Mouse (Mus musculus): ENCODE data around the gene Shq1. TPM values are rescaled to one million over a fixed set of nuclear protein-coding genes. Genes with fewer than 3 reads are reported as not detected.

Gene Shq1
- polyA plus RNA-seq, 1 experiment from 2014 or later, result 8.1 TPM

DNA sequence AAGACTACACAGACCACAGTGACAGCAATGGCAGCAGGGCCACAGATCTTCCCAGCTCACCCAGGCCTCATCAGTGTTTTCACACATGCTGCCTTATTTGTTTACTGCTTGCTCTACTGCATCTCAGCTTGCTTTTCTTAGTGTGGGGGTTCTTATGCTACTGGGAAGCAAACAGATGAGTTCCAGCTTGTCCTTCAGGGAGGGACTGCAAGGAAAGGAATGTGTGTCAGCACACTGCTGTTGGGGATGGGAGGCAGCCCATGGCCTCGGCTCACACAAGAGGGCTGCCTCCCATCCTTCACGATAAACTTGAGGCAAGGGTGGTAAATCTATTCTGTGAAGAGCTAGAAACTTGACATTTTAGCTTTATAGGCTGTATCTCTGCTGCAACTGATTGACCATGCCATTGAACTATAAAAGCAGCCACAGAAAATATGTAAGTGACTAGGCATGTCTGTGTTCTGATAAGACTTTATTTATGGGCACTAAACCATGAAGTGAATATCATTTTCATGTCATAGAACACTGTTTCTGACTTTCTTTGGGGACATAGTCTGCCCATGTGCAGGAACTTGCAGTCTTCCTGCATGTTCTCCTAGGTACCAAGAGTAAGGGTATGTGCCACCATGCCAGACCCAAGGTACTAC, 48.0 kb downstream of the Shq1 start:
- H3K4me2 ChIP-seq (ENCODE audit: low read depth, low read length), result no peak overlapping the region
- peak overlapping the region; percentile 83 for H3K27ac ChIP-seq (ENCODE audit: low read length)
- no peaks in the 10 kb centered on the region for H3K9me3 ChIP-seq (replicated peaks; ENCODE audit: control insufficient read depth, low read length)
- peak; percentile 36; the same call in 1 of the 2 replicates for ATAC-seq (ENCODE audit: low read depth)
- H3K36me3 ChIP-seq (ENCODE audit: control insufficient read depth, insufficient read depth), result no peaks in the 10 kb centered on the region; the same call in 1 of the 2 replicates
- 47% methylated on average over 2 of the region's 2 CpGs for WGBS (ENCODE audit: insufficient replicate concordance)
- H3K9ac ChIP-seq (ENCODE audit: low read depth, low read length), result peak overlapping the region; percentile 4; the same call in 1 of the 2 replicates
- H3K4me3 ChIP-seq (ENCODE audit: low read depth, low read length), result no peak overlapping the region
- H3K27me3 ChIP-seq (ENCODE audit: control insufficient read depth, insufficient read depth, low read depth, low read length), result no peaks in the 10 kb centered on the region
- peaks cover 13% of the 10 kb centered on the region for H3K4me1 ChIP-seq (ENCODE audit: control insufficient read depth, low read depth, low read length)

DNA sequence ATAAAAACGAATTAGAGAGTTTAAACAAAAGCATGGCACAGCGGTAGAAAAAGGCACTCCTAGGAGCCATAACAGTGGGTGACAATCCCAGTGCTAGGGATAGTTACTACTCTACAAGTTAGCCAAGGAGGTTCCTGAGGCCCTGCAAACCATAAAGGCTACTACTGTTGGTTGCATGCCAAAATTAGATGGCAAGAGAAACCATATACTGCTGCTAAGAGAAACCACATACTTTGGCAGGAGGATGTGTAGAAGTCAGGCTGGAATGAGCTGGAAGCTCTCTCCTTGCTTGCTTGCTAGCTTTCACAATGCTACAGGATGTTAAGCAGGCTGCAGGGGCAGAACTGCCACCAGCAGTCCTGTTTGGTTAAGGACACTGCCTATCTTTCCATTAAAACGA, 50.5 kb downstream of the Shq1 start:
- Histone ChIP-seq H3K9me3 (replicated peaks; ENCODE audit: control insufficient read depth, low read length) (no peaks in the 10 kb centered on the region), H3K9ac (ENCODE audit: low read depth, low read length) (no peak overlapping the region), H3K4me2 (ENCODE audit: low read depth, low read length) (no peak overlapping the region), H3K4me3 (ENCODE audit: low read depth, low read length) (no peak overlapping the region), H3K27me3 (ENCODE audit: control insufficient read depth, insufficient read depth, low read depth, low read length) (no peaks in the 10 kb centered on the region), H3K27ac (ENCODE audit: low read length) (no peak overlapping the region), H3K4me1 (ENCODE audit: control insufficient read depth, low read depth, low read length) (peaks cover 12% of the 10 kb centered on the region), H3K36me3 (ENCODE audit: control insufficient read depth, insufficient read depth) (no peaks in the 10 kb centered on the region)
- 77% methylated on average over 3 of the region's 3 CpGs for WGBS (ENCODE audit: insufficient replicate concordance)
- no peak for ATAC-seq (ENCODE audit: low read depth)

DNA sequence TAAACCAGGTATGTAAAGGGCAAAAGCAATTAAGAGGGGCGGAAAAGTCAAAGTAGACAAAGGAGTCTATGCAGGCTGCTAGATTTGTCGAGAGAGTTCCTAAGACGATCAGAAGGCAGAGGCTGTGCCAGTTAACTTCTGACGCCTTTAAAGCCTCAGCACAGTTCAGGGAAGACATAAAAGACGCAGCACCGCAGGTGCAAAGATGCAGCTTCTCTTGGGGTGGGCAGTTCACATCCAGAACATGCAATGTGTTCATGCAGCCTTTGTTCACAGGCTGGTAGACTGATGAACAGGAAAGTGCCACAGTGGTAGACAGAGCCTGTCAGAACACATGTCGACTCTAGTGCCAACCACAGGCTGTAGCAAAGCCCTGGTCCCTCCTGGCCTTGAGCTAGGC, 51.6 kb downstream of the Shq1 start:
- H3K36me3 ChIP-seq (ENCODE audit: control insufficient read depth, insufficient read depth), result no peaks in the 10 kb centered on the region
- no peak overlapping the region for H3K27ac ChIP-seq (ENCODE audit: low read length)
- ATAC-seq (ENCODE audit: low read depth), result no peak
- H3K4me2 ChIP-seq (ENCODE audit: low read depth, low read length), result no peak overlapping the region
- H3K9ac ChIP-seq (ENCODE audit: low read depth, low read length), result no peak overlapping the region
- peaks cover 12% of the 10 kb centered on the region for H3K4me1 ChIP-seq (ENCODE audit: control insufficient read depth, low read depth, low read length)
- no peak overlapping the region for H3K4me3 ChIP-seq (ENCODE audit: low read depth, low read length)
- H3K27me3 ChIP-seq (ENCODE audit: control insufficient read depth, insufficient read depth, low read depth, low read length), result no peaks in the 10 kb centered on the region
- no peaks in the 10 kb centered on the region for H3K9me3 ChIP-seq (replicated peaks; ENCODE audit: control insufficient read depth, low read length)
- WGBS (ENCODE audit: insufficient replicate concordance), result 81% methylated on average over 7 of the region's 7 CpGs

DNA sequence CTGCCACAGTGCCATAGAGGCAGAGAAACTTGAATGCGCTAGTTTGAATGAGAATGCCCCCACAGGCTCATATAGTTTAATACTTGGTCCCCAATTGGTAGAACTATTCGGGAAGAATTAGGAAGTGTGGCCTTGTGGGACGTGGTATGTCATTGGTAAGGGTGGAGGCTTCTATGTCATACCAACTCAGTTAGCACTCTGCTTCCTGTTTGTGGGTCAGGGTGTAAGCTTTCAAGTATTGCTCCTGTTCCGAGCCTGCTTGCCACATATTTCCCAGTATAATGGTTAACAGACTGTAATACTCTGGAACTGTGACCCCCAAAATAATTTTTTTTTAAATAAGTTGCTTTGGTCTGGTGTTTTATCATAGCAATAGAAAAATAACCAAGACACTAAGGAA, 54.8 kb downstream of the Shq1 start:
- no peak overlapping the region for H3K4me2 ChIP-seq (ENCODE audit: low read depth, low read length)
- ATAC-seq (ENCODE audit: low read depth), result peak; percentile 35; the same call in 1 of the 2 replicates
- no peaks in the 10 kb centered on the region for H3K9me3 ChIP-seq (replicated peaks; ENCODE audit: control insufficient read depth, low read length)

DNA sequence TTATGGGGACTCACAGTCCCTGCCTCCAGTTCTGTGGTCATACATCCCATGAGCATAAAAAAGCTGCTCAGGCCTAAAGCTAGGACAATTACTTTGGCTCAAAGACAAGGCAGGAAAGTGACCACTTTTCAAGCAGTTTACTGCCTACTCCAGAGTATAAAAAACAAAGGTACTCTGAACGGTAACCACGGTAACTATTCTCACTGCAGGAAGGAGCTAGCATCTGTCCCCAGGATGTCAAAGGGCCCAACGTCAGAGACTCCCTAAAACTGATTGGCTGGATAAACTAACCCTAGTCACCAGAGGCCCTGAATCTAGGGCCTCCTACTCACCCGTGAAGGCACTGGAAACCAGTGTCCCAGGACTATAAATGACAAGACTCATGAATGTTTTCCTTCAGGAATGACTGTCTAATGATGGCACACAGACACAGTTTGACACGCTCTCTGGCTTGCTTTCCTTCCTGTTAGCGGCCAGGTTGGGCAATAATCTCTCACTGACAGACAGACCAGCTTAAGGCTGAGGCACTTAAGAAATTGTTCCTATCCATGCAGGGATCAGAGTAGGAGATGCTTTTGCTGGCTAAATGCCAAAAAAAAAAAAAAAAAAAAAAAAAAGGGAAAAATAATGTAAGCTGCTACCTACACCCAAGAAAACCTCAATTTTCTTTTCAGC, 57.2 kb downstream of the Shq1 start:
- Histone ChIP-seq H3K9me3 (replicated peaks; ENCODE audit: control insufficient read depth, low read length) (no peaks in the 10 kb centered on the region), H3K36me3 (ENCODE audit: control insufficient read depth, insufficient read depth) (no peaks in the 10 kb centered on the region), H3K27ac (ENCODE audit: low read length) (no peak overlapping the region), H3K4me3 (ENCODE audit: low read depth, low read length) (no peak overlapping the region), H3K9ac (ENCODE audit: low read depth, low read length) (no peak overlapping the region), H3K4me2 (ENCODE audit: low read depth, low read length) (no peak overlapping the region), H3K4me1 (ENCODE audit: control insufficient read depth, low read depth, low read length) (no peaks in the 10 kb centered on the region; the same call in 1 of the 2 replicates), H3K27me3 (ENCODE audit: control insufficient read depth, insufficient read depth, low read depth, low read length) (no peaks in the 10 kb centered on the region)
- ATAC-seq (ENCODE audit: low read depth), result no peak
- 67% methylated on average over 6 of the region's 6 CpGs for WGBS (ENCODE audit: insufficient replicate concordance)

More for the DNA sequence above, 54.8 kb downstream of the Shq1 start:
- WGBS (ENCODE audit: insufficient replicate concordance), result 57% methylated on average over 4 of the region's 4 CpGs
- Histone ChIP-seq H3K4me1 (ENCODE audit: control insufficient read depth, low read depth, low read length) (no peaks in the 10 kb centered on the region; the same call in 1 of the 2 replicates), H3K36me3 (ENCODE audit: control insufficient read depth, insufficient read depth) (no peaks in the 10 kb centered on the region), H3K4me3 (ENCODE audit: low read depth, low read length) (no peak overlapping the region), H3K27ac (ENCODE audit: low read length) (no peak overlapping the region), H3K9ac (ENCODE audit: low read depth, low read length) (no peak overlapping the region), H3K27me3 (ENCODE audit: control insufficient read depth, insufficient read depth, low read depth, low read length) (no peaks in the 10 kb centered on the region)

DNA sequence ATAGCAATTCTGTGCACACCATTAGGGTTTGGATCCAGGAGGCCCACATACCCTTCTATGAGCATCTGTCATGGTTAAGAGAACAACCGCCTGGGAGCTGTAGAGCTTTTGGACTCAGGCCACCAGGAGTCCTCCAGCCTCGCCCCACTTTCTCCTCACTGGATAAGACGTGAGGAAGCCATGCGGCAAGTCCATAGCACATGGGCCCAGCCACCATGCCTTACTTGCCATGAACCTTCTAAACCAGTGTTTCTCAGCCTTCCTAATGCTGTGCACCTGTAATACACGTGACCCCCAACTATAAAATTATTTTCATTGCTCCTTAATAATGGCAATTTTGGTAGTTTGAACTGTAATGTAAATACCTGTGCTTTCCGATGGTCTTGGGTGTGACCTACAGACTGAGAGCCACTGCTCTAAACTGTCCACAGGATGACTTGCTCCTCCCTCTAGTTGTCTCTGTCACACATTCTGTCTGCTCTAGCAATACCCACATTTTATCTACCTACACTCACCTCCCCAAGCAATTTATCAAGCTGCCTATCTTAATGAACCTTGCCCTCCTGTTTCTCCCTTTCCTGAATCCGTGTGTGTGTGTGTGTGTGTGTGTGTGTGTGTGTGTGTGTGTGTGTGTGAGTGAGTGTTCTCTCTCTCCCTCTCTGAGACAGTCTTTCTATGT, 59.9 kb downstream of the Shq1 start:
- Histone ChIP-seq H3K9me3 (replicated peaks; ENCODE audit: control insufficient read depth, low read length) (no peaks in the 10 kb centered on the region), H3K27me3 (ENCODE audit: control insufficient read depth, insufficient read depth, low read depth, low read length) (no peaks in the 10 kb centered on the region), H3K4me1 (ENCODE audit: control insufficient read depth, low read depth, low read length) (no peaks in the 10 kb centered on the region), H3K4me2 (ENCODE audit: low read depth, low read length) (no peak overlapping the region), H3K36me3 (ENCODE audit: control insufficient read depth, insufficient read depth) (no peaks in the 10 kb centered on the region), H3K4me3 (ENCODE audit: low read depth, low read length) (no peak overlapping the region), H3K9ac (ENCODE audit: low read depth, low read length) (no peak overlapping the region), H3K27ac (ENCODE audit: low read length) (0 out of 2 replicates have a peak overlapping the region, but pooled peaks have one; percentile 22)
- ATAC-seq (ENCODE audit: low read depth), result no peak
- WGBS (ENCODE audit: insufficient replicate concordance), result 67% methylated on average over 7 of the region's 7 CpGs

DNA sequence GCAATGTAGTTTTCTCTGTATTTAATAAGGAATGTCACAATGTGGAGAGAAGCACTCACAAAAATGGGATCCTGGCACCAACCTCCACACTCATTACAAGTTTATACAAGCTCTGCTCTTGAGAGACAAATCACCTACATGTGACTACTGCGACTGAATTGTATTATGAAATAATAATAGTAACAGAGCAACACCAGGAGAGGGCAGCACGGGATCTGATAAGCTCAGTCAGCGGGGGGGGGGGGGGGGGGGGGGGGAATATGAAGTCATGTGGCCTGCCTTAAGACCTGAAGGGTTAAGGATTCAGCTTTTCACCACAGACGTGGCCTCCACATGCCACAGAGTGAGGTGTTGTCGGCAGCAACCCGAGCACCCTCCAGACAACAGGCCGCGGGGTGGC, 60.8 kb downstream of the Shq1 start:
- 0 out of 2 replicates have a peak, but pooled peaks have one; percentile 30 for ATAC-seq (ENCODE audit: low read depth)
- Histone ChIP-seq H3K4me2 (ENCODE audit: low read depth, low read length) (no peak overlapping the region), H3K27ac (ENCODE audit: low read length) (no peak overlapping the region), H3K36me3 (ENCODE audit: control insufficient read depth, insufficient read depth) (no peaks in the 10 kb centered on the region), H3K9ac (ENCODE audit: low read depth, low read length) (no peak overlapping the region), H3K27me3 (ENCODE audit: control insufficient read depth, insufficient read depth, low read depth, low read length) (no peaks in the 10 kb centered on the region), H3K9me3 (replicated peaks; ENCODE audit: control insufficient read depth, low read length) (no peaks in the 10 kb centered on the region), H3K4me1 (ENCODE audit: control insufficient read depth, low read depth, low read length) (no peaks in the 10 kb centered on the region), H3K4me3 (ENCODE audit: low read depth, low read length) (no peak overlapping the region)
- 62% methylated on average over 8 of the region's 8 CpGs for WGBS (ENCODE audit: insufficient replicate concordance)

DNA sequence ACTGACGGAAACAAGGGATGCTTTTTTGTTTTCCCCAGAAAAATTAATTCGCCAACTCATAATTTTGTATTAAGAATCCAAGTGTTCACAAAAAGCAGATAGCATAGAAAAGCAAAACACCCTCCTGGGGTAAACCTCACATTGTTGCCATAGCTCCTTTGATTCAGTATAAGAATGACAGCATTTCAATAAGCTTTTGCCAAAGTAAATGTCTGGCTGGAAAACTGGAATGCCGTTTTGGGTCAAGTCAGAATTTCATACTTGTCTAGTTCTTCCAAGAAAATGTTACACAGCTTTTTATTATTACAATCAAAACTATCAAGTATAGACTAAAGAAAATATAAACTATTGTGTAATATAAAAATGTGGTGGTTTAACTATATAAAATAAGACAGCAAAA, 61.7 kb downstream of the Shq1 start:
- no peaks in the 10 kb centered on the region for H3K4me1 ChIP-seq (ENCODE audit: control insufficient read depth, low read depth, low read length)
- no peak overlapping the region for H3K27ac ChIP-seq (ENCODE audit: low read length)
- H3K36me3 ChIP-seq (ENCODE audit: control insufficient read depth, insufficient read depth), result no peaks in the 10 kb centered on the region
- H3K9ac ChIP-seq (ENCODE audit: low read depth, low read length), result no peak overlapping the region
- no peaks in the 10 kb centered on the region for H3K27me3 ChIP-seq (ENCODE audit: control insufficient read depth, insufficient read depth, low read depth, low read length)
- no peak overlapping the region for H3K4me3 ChIP-seq (ENCODE audit: low read depth, low read length)
- no peak overlapping the region for H3K4me2 ChIP-seq (ENCODE audit: low read depth, low read length)
- no peaks in the 10 kb centered on the region for H3K9me3 ChIP-seq (replicated peaks; ENCODE audit: control insufficient read depth, low read length)
- ATAC-seq (ENCODE audit: low read depth), result no peak
- WGBS (ENCODE audit: insufficient replicate concordance), result 78% methylated on average over 3 of the region's 3 CpGs

DNA sequence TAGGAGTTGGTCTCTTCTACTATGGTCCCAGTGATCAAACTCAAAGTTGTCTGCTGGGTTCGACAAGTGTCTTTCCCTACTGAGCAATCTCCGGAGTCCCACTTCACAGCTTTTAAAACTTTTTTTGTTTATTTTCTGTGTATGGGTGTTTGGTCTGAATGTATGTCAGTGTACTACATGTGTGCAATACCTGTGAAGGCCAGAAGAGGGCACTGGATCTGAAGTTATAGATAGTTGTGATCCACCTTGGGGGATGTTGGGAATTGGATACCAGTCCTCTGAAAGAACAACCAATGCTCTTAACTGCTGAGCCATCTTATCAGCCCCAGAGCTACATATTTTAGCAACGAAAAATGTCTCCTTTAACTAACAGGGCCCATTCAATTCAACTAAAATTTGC, 62.5 kb downstream of the Shq1 start:
- Histone ChIP-seq H3K9ac (ENCODE audit: low read depth, low read length) (no peak overlapping the region), H3K4me2 (ENCODE audit: low read depth, low read length) (no peak overlapping the region), H3K36me3 (ENCODE audit: control insufficient read depth, insufficient read depth) (no peaks in the 10 kb centered on the region), H3K4me3 (ENCODE audit: low read depth, low read length) (no peak overlapping the region), H3K27me3 (ENCODE audit: control insufficient read depth, insufficient read depth, low read depth, low read length) (no peaks in the 10 kb centered on the region), H3K4me1 (ENCODE audit: control insufficient read depth, low read depth, low read length) (no peaks in the 10 kb centered on the region), H3K27ac (ENCODE audit: low read length) (no peak overlapping the region), H3K9me3 (replicated peaks; ENCODE audit: control insufficient read depth, low read length) (no peaks in the 10 kb centered on the region)
- 65% methylated on average over 3 of the region's 3 CpGs for WGBS (ENCODE audit: insufficient replicate concordance)
- ATAC-seq (ENCODE audit: low read depth), result peak; percentile 27; the same call in 1 of the 2 replicates
